Mouse (Mus musculus) heart, postnatal 4 days (tissue): ENCODE data around the gene Hgf. TPM values are rescaled to one million over a fixed set of nuclear protein-coding genes. Genes with fewer than 3 reads are reported as not detected.

Experiments used
- total RNA-seq, 2 experiments: library from RNA; stranded (reverse); gene quantifications; 2 replicates each; pipeline ENCODE4 v1.2.3; 2021

The Hgf gene
- total RNA-seq, 2 experiments from 2014 or later, result 0.86 to 1.0 TPM

Other genes starting within 250 kb of the Hgf start
- not detected for gene Gm28710, start 238.3 kb downstream of the Hgf start, total RNA-seq